ENCODE assay signal across 9 mouse cellular contexts in the genomic region with DNA sequence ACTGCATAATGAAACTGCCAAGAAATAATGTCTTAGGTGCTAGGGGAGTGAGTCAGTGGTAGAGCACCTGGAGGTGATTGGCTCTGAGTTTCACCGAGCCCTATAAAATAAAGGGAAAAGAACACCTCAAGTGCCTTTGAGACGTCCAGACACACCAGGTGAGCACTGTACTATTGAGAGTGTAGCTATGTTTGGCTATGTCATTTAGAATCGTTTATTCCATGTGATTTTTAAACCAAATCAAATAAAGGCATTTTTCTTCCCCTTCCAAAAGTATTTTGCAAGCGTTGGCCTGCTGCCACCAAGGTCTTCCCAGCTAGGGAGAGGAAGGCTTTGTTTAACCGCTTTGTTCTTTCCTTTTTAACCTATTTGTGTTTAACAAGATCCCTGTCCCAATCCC. TPM values are rescaled to one million over a fixed set of nuclear protein-coding genes. Genes with fewer than 3 reads are reported as not detected.
A peak's percentile ranks its signal among the peaks of the same experiment; 100 is the strongest.
DNase-seq lines count a peak whose midpoint lies in the region; ATAC-seq and TF ChIP-seq lines count a peak whose summit lies in the region.
"Had no signal": no experiment of that assay in that cellular context is flagged by ENCODE, and none has a peak within 500 bp of the region (broad histone marks: within the 10 kb centered on the region; RNA-seq: fewer than 3 reads in every experiment).

No protein-coding gene starts in this region.

- DNase-seq in kidney, adult 18-20 months: no peak
- peak; percentile 6 for DNase-seq in limb, embryonic 14.5 days (ENCODE audit: low spot score)
- DNase-seq in midbrain, postnatal 0 days (ENCODE audit: low spot score): no peak
- no peak for DNase-seq in B cell, adult 2 months
- no peak for DNase-seq in left cerebral cortex, postnatal 25 days (ENCODE audit: low spot score in 2 of 2)

- no peaks in the 10 kb centered on the region for H3K36me3 ChIP-seq in kidney, embryonic 15.5 days
- no peaks in the 10 kb centered on the region for H3K36me3 ChIP-seq in forebrain, embryonic 12.5 days (replicated peaks)
- H3K36me3 ChIP-seq in limb, embryonic 14.5 days (ENCODE audit: control insufficient read depth, insufficient read depth, low read length): no peaks in the 10 kb centered on the region
- H3K36me3 ChIP-seq in midbrain, postnatal 0 days (ENCODE audit: insufficient read depth, low read length): no peaks in the 10 kb centered on the region

- H3K9ac ChIP-seq in kidney, embryonic 15.5 days: no peak overlapping the region
- H3K9ac ChIP-seq in forebrain, embryonic 12.5 days: no peak overlapping the region
- H3K9ac ChIP-seq in limb, embryonic 14.5 days (ENCODE audit: low read depth, low read length, severe bottlenecking): no peak overlapping the region
- 0 out of 2 replicates have a peak overlapping the region, but pooled peaks have one; percentile 46 for H3K9ac ChIP-seq in midbrain, postnatal 0 days (replicated peaks; ENCODE audit: low read length, poor library complexity, severe bottlenecking)

- ATAC-seq in kidney, embryonic 15.5 days (replicated peaks; ENCODE audit: low FRiP score): no peak
- no peak for ATAC-seq in forebrain, embryonic 12.5 days (ENCODE audit: low FRiP score)
- peak; percentile 80 for ATAC-seq in limb, embryonic 14.5 days (ENCODE audit: low FRiP score, low read depth)
- no peak for ATAC-seq in midbrain, postnatal 0 days (ENCODE audit: low FRiP score)
- ATAC-seq in megakaryocyte-erythroid progenitor cell, adult 5-6 weeks (replicated peaks; ENCODE audit: low FRiP score, low TSS enrichment, poor library complexity, severe bottlenecking): no peak

- no peaks in the 10 kb centered on the region for H3K9me3 ChIP-seq in kidney, embryonic 15.5 days (replicated peaks)
- no peaks in the 10 kb centered on the region for H3K9me3 ChIP-seq in forebrain, embryonic 12.5 days
- H3K9me3 ChIP-seq in limb, embryonic 14.5 days (ENCODE audit: control insufficient read depth, low read length): no peaks in the 10 kb centered on the region
- no peaks in the 10 kb centered on the region for H3K9me3 ChIP-seq in midbrain, postnatal 0 days (ENCODE audit: low read length)

- WGBS in kidney, embryonic 15.5 days: 58% methylated on average over 5 of the region's 5 CpGs
- WGBS in forebrain, embryonic 12.5 days: 56% methylated on average over 5 of the region's 5 CpGs
- 30% methylated on average over 5 of the region's 5 CpGs for WGBS in limb, embryonic 14.5 days
- 43% methylated on average over 5 of the region's 5 CpGs for WGBS in midbrain, postnatal 0 days

- H3K27me3 ChIP-seq in kidney, embryonic 15.5 days: no peaks in the 10 kb centered on the region
- H3K27me3 ChIP-seq in forebrain, embryonic 12.5 days: no peaks in the 10 kb centered on the region
- H3K27me3 ChIP-seq in limb, embryonic 14.5 days (ENCODE audit: control insufficient read depth, insufficient read depth, low read length): no peaks in the 10 kb centered on the region
- no peaks in the 10 kb centered on the region for H3K27me3 ChIP-seq in midbrain, postnatal 0 days (ENCODE audit: insufficient read depth, low read length)

- H3K4me2 ChIP-seq in kidney, embryonic 15.5 days: peak overlapping the region; percentile 58
- peak overlapping the region; percentile 53 for H3K4me2 ChIP-seq in forebrain, embryonic 12.5 days
- peak overlapping the region; percentile 58 for H3K4me2 ChIP-seq in limb, embryonic 14.5 days (replicated peaks; ENCODE audit: low read depth, low read length, severe bottlenecking)
- no peak overlapping the region for H3K4me2 ChIP-seq in midbrain, postnatal 0 days (ENCODE audit: low read depth, low read length, poor library complexity, severe bottlenecking)

- TF ChIP-seq CTCF in midbrain, postnatal 0 days (IDR thresholded peaks at IDR 0.05): no peak

- peak overlapping the region; percentile 39 for H3K4me3 ChIP-seq in kidney, embryonic 15.5 days (replicated peaks)
- no peak overlapping the region for H3K4me3 ChIP-seq in forebrain, embryonic 12.5 days (replicated peaks)
- peak overlapping the region; percentile 28 for H3K4me3 ChIP-seq in limb, embryonic 14.5 days (replicated peaks; ENCODE audit: low read length)
- peak overlapping the region; percentile 32; the same call in 1 of the 2 replicates for H3K4me3 ChIP-seq in midbrain, postnatal 0 days (ENCODE audit: low read depth, low read length)
- H3K4me3 ChIP-seq: erythroblast, embryonic 14.5 days had no signal

- H3K4me1 ChIP-seq in kidney, embryonic 15.5 days: no peaks in the 10 kb centered on the region
- peaks cover 4% of the 10 kb centered on the region; the same call in 1 of the 2 replicates for H3K4me1 ChIP-seq in forebrain, embryonic 12.5 days
- no peaks in the 10 kb centered on the region for H3K4me1 ChIP-seq in limb, embryonic 14.5 days (ENCODE audit: control insufficient read depth, insufficient read depth, low read length)
- H3K4me1 ChIP-seq in midbrain, postnatal 0 days (ENCODE audit: insufficient read depth, low read length): no peaks in the 10 kb centered on the region

- intact Hi-C loops in left cerebral cortex, postnatal 25 days (cut with DNase I): no loop called here

- H3K27ac ChIP-seq in kidney, embryonic 15.5 days: peak overlapping the region; percentile 67; the same call in 1 of the 2 replicates
- H3K27ac ChIP-seq in forebrain, embryonic 12.5 days: no peak overlapping the region
- H3K27ac ChIP-seq in limb, embryonic 14.5 days (replicated peaks; ENCODE audit: low read depth, low read length): no peak overlapping the region
- H3K27ac ChIP-seq in midbrain, postnatal 0 days (ENCODE audit: low read depth, low read length): no peak overlapping the region

- no peak for TF ChIP-seq POLR2A in limb, embryonic 14.5 days (IDR thresholded peaks at IDR 0.05; ENCODE audit: borderline replicate concordance, extremely low read depth, insufficient read depth, insufficient read length)

RNA-seq across cellular contexts. Expression of gene Rgn, which starts 2.0 kb away (rescaled TPM):
- polyA plus RNA-seq in kidney, embryonic 15.5 days (2015; fragmentation: Nextera tagmentation; extraction: Ambion mirVana): 8.3 and 9.7 TPM in 2 replicates
- polyA plus RNA-seq in forebrain, embryonic 12.5 days (2016; fragmentation: Nextera tagmentation; extraction: Ambion mirVana): 0.19 and 0.53 TPM in 2 replicates
- polyA plus RNA-seq in limb, embryonic 14.5 days (2012; rRNA removed): 0.20 TPM in 1 of 2 replicates, not detected in the other
- polyA plus RNA-seq in limb, embryonic 14.5 days (2014; fragmentation: Nextera tagmentation; extraction: Ambion mirVana): 0.26 and 0.36 TPM in 2 replicates
- 0.11 and 0.19 TPM in 2 replicates for total RNA-seq in midbrain, postnatal 0 days (2014; rRNA removed)
- polyA plus RNA-seq in midbrain, postnatal 0 days (2015; fragmentation: Nextera tagmentation; extraction: Ambion mirVana): 0.83 and 1.1 TPM in 2 replicates
- total RNA-seq in left cerebral cortex, postnatal 25 days (2021): under 1 TPM in 1 of 2 experiments, not detected in 1; 0.23 TPM
- not detected in 2 replicates for total RNA-seq in megakaryocyte-erythroid progenitor cell, adult 5-6 weeks (2014; fragmentation: Nextera tagmentation)
- not detected in 2 replicates for total RNA-seq in megakaryocyte-erythroid progenitor cell, adult 5-6 weeks (2017)
- polyA plus RNA-seq: erythroblast, embryonic 14.5 days had no signal
